Mouse (Mus musculus): Measurements from ENCODE around the gene Nqo1.

- TF ChIP-seq CTCF (IDR thresholded peaks at IDR 0.05; ENCODE audit: insufficient read depth, low read length) (no peak), POLR2A (IDR thresholded peaks at IDR 0.05; ENCODE audit: borderline replicate concordance, extremely low read depth, low read depth, low read length) (no peak)
Observed at GRCm38 (mm10) chr8:107391136-107391516, 11.9 kb downstream of the Nqo1 start.

Measured in lung, adult 2 months (tissue).